Mouse (Mus musculus): ENCODE data around the gene Ppp1r2. TPM values are rescaled to one million over a fixed set of nuclear protein-coding genes. Genes with fewer than 3 reads are reported as not detected.

Gene Ppp1r2
- polyA plus RNA-seq, 1 experiment = 35.7 TPM

DNA sequence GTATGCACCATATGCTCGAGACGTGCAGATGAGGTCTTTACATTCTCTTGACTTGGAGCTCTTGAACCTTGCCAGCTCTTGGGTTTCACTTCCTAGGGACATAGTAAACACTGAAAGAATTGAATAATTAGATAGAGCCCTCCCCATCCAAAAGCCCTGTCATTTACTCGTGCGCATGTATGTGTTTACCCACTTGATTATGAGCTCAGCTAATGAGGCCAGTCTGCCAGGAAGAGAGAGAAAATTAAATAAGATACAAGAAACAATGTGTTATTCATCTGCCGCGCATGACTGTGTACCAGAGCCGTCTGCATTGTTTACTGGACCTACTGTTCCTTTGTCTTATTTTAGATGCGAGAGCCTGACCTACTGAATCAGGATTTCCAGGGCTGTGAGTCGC lies 63.6 kb downstream of the Ppp1r2 start:
- no peak for TF ChIP-seq USF1 (IDR thresholded peaks at IDR 0.05; ENCODE audit: low read depth)
- no peak for TF ChIP-seq TCF3 (IDR thresholded peaks at IDR 0.05; ENCODE audit: insufficient read length, low read depth)
- no peak for TF ChIP-seq REST (IDR thresholded peaks at IDR 0.05; ENCODE audit: insufficient read depth, insufficient read length)
- no peak for TF ChIP-seq POLR2A (IDR thresholded peaks at IDR 0.05; ENCODE audit: insufficient read length, low read depth)
- TF ChIP-seq TCF12 (IDR thresholded peaks at IDR 0.05; ENCODE audit: insufficient read depth, poor library complexity, severe bottlenecking) = no peak
- TF ChIP-seq CEBPB (IDR thresholded peaks at IDR 0.05; ENCODE audit: insufficient read depth, poor library complexity, severe bottlenecking) = no peak
- TF ChIP-seq POLR2AphosphoS2 (IDR thresholded peaks at IDR 0.05; ENCODE audit: insufficient read length, low read depth) = no peak
- TF ChIP-seq SRF (IDR thresholded peaks at IDR 0.05; ENCODE audit: control insufficient read depth, insufficient read length, low read depth) = no peak
- no peak for TF ChIP-seq MAX (IDR thresholded peaks at IDR 0.05; ENCODE audit: low read depth)
- TF ChIP-seq MYOG (IDR thresholded peaks at IDR 0.05; ENCODE audit: control insufficient read depth in 1 of 3, insufficient read depth in 1 of 3, insufficient read length in 2 of 3, low read depth in 2 of 3) = no peak
- no peak for TF ChIP-seq MYOD1 (IDR thresholded peaks at IDR 0.05; ENCODE audit: control insufficient read depth in 1 of 3, insufficient read length in 2 of 3, low read depth in 2 of 3)
- TF ChIP-seq E2F4 (IDR thresholded peaks at IDR 0.05; ENCODE audit: insufficient read depth) = no peak
- H3K4me3 ChIP-seq = no peak overlapping the region
- H3K79me2 ChIP-seq (ENCODE audit: control insufficient read depth, insufficient read depth) = no peaks in the 10 kb centered on the region
- H3K27me3 ChIP-seq (ENCODE audit: control insufficient read depth, insufficient read depth, insufficient read length) = no peaks in the 10 kb centered on the region
- H3K4me2 ChIP-seq (ENCODE audit: low read depth) = no peak overlapping the region
- no peaks in the 10 kb centered on the region for H3K36me3 ChIP-seq (ENCODE audit: control insufficient read depth, insufficient read depth)
- H3ac ChIP-seq (ENCODE audit: control insufficient read depth, insufficient read length) = no peak overlapping the region

DNA sequence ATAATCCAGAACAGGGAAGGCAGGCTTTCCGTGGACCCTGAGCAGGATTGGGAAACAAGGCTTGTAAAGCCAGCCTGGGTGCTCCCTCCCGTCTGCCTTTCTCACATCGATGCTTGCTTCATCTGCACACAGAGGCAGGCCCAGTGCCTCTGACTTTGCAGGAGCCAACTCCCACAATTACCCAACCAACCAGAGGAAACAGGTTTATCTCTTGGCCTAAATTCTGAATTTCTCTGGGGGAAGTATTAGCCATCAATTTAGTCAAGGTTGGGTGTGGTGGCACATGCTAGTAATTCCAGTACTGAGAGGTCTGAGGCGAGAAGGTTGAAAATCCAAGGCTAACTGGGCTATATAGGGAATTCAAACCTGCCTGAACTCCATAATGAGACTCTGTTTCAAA lies 64.6 kb downstream of the Ppp1r2 start:
- H3K36me3 ChIP-seq (ENCODE audit: control insufficient read depth, insufficient read depth) = no peaks in the 10 kb centered on the region
- no peaks in the 10 kb centered on the region for H3K27me3 ChIP-seq (ENCODE audit: control insufficient read depth, insufficient read depth, insufficient read length)
- TF ChIP-seq MAX (IDR thresholded peaks at IDR 0.05; ENCODE audit: low read depth) = no peak
- TF ChIP-seq MYOD1 (IDR thresholded peaks at IDR 0.05; ENCODE audit: control insufficient read depth in 1 of 3, insufficient read length in 2 of 3, low read depth in 2 of 3) = no peak
- TF ChIP-seq USF1 (IDR thresholded peaks at IDR 0.05; ENCODE audit: low read depth) = no peak
- no peak for TF ChIP-seq POLR2AphosphoS2 (IDR thresholded peaks at IDR 0.05; ENCODE audit: insufficient read length, low read depth)
- TF ChIP-seq TCF12 (IDR thresholded peaks at IDR 0.05; ENCODE audit: insufficient read depth, poor library complexity, severe bottlenecking) = no peak
- no peak for TF ChIP-seq SRF (IDR thresholded peaks at IDR 0.05; ENCODE audit: control insufficient read depth, insufficient read length, low read depth)
- no peak for TF ChIP-seq MYOG (IDR thresholded peaks at IDR 0.05; ENCODE audit: control insufficient read depth in 1 of 3, insufficient read depth in 1 of 3, insufficient read length in 2 of 3, low read depth in 2 of 3)
- no peak for TF ChIP-seq E2F4 (IDR thresholded peaks at IDR 0.05; ENCODE audit: insufficient read depth)
- no peak for TF ChIP-seq CEBPB (IDR thresholded peaks at IDR 0.05; ENCODE audit: insufficient read depth, poor library complexity, severe bottlenecking)
- TF ChIP-seq REST (IDR thresholded peaks at IDR 0.05; ENCODE audit: insufficient read depth, insufficient read length) = no peak
- no peak for TF ChIP-seq TCF3 (IDR thresholded peaks at IDR 0.05; ENCODE audit: insufficient read length, low read depth)
- no peak for TF ChIP-seq POLR2A (IDR thresholded peaks at IDR 0.05; ENCODE audit: insufficient read length, low read depth)
- no peak overlapping the region for H3ac ChIP-seq (ENCODE audit: control insufficient read depth, insufficient read length)
- no peak overlapping the region for H3K4me3 ChIP-seq
- no peak overlapping the region for H3K4me2 ChIP-seq (ENCODE audit: low read depth)
- no peaks in the 10 kb centered on the region for H3K79me2 ChIP-seq (ENCODE audit: control insufficient read depth, insufficient read depth)

GRCm38 (mm10) chr16:31209911-31210310 lies 65.2 kb downstream of the Ppp1r2 start:
- H3K4me2 ChIP-seq (ENCODE audit: low read depth) = peak overlapping the region; percentile 6

GRCm38 (mm10) chr16:31205726-31206125 lies 69.4 kb downstream of the Ppp1r2 start:
- H3K27me3 ChIP-seq (ENCODE audit: control insufficient read depth, insufficient read depth, insufficient read length) = no peaks in the 10 kb centered on the region
- no peaks in the 10 kb centered on the region for H3K36me3 ChIP-seq (ENCODE audit: control insufficient read depth, insufficient read depth)
- H3K4me2 ChIP-seq (ENCODE audit: low read depth) = no peak overlapping the region
- no peaks in the 10 kb centered on the region for H3K79me2 ChIP-seq (ENCODE audit: control insufficient read depth, insufficient read depth)
- no peak for TF ChIP-seq SRF (IDR thresholded peaks at IDR 0.05; ENCODE audit: control insufficient read depth, insufficient read length, low read depth)
- TF ChIP-seq USF1 (IDR thresholded peaks at IDR 0.05; ENCODE audit: low read depth) = no peak
- no peak for TF ChIP-seq POLR2A (IDR thresholded peaks at IDR 0.05; ENCODE audit: insufficient read length, low read depth)
- no peak for TF ChIP-seq POLR2AphosphoS2 (IDR thresholded peaks at IDR 0.05; ENCODE audit: insufficient read length, low read depth)
- TF ChIP-seq MYOG (IDR thresholded peaks at IDR 0.05; ENCODE audit: control insufficient read depth in 1 of 3, insufficient read depth in 1 of 3, insufficient read length in 2 of 3, low read depth in 2 of 3) = no peak
- no peak for TF ChIP-seq TCF12 (IDR thresholded peaks at IDR 0.05; ENCODE audit: insufficient read depth, poor library complexity, severe bottlenecking)
- no peak for TF ChIP-seq TCF3 (IDR thresholded peaks at IDR 0.05; ENCODE audit: insufficient read length, low read depth)
- no peak for TF ChIP-seq E2F4 (IDR thresholded peaks at IDR 0.05; ENCODE audit: insufficient read depth)
- no peak for TF ChIP-seq CEBPB (IDR thresholded peaks at IDR 0.05; ENCODE audit: insufficient read depth, poor library complexity, severe bottlenecking)
- no peak for TF ChIP-seq REST (IDR thresholded peaks at IDR 0.05; ENCODE audit: insufficient read depth, insufficient read length)
- no peak for TF ChIP-seq MYOD1 (IDR thresholded peaks at IDR 0.05; ENCODE audit: control insufficient read depth in 1 of 3, insufficient read length in 2 of 3, low read depth in 2 of 3)
- TF ChIP-seq MAX (IDR thresholded peaks at IDR 0.05; ENCODE audit: low read depth) = no peak
- H3ac ChIP-seq (ENCODE audit: control insufficient read depth, insufficient read length) = no peak overlapping the region
- no peak overlapping the region for H3K4me3 ChIP-seq

More at GRCm38 (mm10) chr16:31209911-31210310, 65.2 kb downstream of the Ppp1r2 start:
- no peak overlapping the region for H3K4me3 ChIP-seq
- no peak overlapping the region for H3ac ChIP-seq (ENCODE audit: control insufficient read depth, insufficient read length)
- H3K36me3 ChIP-seq (ENCODE audit: control insufficient read depth, insufficient read depth) = no peaks in the 10 kb centered on the region
- H3K27me3 ChIP-seq (ENCODE audit: control insufficient read depth, insufficient read depth, insufficient read length) = no peaks in the 10 kb centered on the region
- no peaks in the 10 kb centered on the region for H3K79me2 ChIP-seq (ENCODE audit: control insufficient read depth, insufficient read depth)
- TF ChIP-seq TCF3 (IDR thresholded peaks at IDR 0.05; ENCODE audit: insufficient read length, low read depth) = no peak
- TF ChIP-seq MYOG (IDR thresholded peaks at IDR 0.05; ENCODE audit: control insufficient read depth in 1 of 3, insufficient read depth in 1 of 3, insufficient read length in 2 of 3, low read depth in 2 of 3) = peak in 2 of 3 experiments; percentile 11 to 46
- no peak for TF ChIP-seq CEBPB (IDR thresholded peaks at IDR 0.05; ENCODE audit: insufficient read depth, poor library complexity, severe bottlenecking)
- no peak for TF ChIP-seq POLR2A (IDR thresholded peaks at IDR 0.05; ENCODE audit: insufficient read length, low read depth)
- peak in 1 of 3 experiments; percentile 75 for TF ChIP-seq MYOD1 (IDR thresholded peaks at IDR 0.05; ENCODE audit: control insufficient read depth in 1 of 3, insufficient read length in 2 of 3, low read depth in 2 of 3)
